Mouse (Mus musculus) layer of hippocampus, postnatal 10 days (tissue): ENCODE data around the gene Irgc1. TPM values are rescaled to one million over a fixed set of nuclear protein-coding genes. Genes with fewer than 3 reads are reported as not detected.
A peak's percentile ranks its signal among the peaks of the same experiment; 100 is the strongest.

ENCODE experiments used
- DNase-seq, 2 experiments: peaks; one replicate each; pipeline ENCODE4 v3.0.0; 2021; ENCODE audit warnings: low spot score in 2 of 2
- total RNA-seq, 2 experiments: library from RNA; stranded (reverse); gene quantifications; 2 replicates each; pipeline ENCODE4 v1.2.3; 2021

Gene Irgc1
- total RNA-seq, 2 experiments from 2014 or later = not detected

DNA sequence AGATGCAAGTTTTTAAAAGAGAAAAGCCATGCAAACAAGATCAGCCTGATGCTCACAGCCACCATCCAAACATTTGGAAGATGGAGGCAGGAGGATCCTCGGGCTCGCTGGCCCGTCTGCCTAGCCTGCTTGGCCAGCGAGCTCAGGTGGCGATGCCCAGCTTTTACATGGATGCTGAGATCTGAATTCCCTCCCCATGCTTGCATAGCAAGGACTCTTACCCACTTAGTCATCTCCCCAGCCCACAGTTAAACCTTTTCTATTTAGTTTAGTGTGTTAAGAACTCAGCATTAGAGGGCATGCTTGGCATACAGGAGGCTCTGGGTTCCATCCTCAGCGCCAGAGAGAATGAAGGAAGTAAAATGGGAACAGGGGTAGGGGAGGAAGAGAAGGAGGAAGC is 12.9 kb downstream of the Irgc1 start:
- no peak for DNase-seq

DNA sequence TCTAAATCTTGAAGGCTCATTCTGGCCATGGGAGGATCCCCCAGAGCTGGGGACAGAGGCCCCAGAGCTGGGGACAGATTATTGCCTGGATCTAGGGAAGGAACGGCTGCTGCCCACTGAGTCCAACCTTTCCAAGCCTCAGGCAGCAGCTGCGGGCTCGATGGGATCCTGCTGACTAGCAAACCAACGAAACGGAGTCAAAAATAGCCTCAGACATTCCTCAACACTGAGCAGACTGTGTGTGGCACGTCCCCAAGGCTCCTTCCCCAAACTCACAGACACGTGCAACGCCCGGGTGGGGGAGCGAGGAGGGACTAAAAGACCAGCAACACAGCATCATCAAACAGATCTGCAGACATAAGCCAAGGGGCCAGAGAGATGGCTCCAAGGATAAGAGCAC is 14.1 kb downstream of the Irgc1 start:
- DNase-seq = peak; percentile 22 to 39

DNA sequence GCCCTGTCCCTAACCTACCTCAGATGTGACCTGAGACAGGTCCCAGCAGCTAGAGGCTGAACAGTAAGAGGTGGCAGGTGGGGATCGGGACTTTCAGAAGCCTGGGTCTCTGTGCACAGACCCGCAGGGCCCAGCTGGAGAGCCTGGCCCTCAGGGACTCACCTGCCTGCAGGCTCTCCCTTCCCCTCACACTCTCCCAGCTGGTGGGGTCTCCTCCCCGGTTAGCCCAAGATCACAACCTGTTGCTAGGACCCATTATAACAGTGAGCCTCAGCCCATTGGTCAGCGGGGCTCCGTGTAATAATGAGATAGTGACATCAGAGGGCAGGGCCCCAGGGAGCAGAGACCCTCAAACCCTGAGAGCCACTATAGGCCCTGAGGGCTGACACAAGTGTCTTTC is 16.8 kb downstream of the Irgc1 start:
- DNase-seq = no peak

DNA sequence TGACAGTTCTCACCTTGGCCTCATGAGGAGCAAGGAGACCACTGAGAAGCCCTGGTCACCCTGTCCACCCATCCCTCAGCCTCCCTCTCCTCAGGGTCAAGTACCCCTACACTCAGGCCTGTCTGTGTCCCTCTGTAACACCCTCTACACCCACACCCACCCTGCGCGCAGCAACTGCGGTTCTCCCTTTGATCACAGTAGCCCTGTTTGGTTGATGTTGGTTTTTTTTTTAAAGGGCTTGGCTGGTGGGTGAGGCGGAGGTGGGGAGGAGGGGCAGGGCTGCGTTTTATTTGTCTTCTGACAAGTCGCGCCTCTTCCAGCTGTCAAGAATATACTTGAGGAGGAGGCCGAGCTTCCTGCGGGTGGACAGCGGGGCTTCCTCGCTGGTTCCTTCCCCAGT is 20.4 kb downstream of the Irgc1 start:
- DNase-seq = no peak

DNA sequence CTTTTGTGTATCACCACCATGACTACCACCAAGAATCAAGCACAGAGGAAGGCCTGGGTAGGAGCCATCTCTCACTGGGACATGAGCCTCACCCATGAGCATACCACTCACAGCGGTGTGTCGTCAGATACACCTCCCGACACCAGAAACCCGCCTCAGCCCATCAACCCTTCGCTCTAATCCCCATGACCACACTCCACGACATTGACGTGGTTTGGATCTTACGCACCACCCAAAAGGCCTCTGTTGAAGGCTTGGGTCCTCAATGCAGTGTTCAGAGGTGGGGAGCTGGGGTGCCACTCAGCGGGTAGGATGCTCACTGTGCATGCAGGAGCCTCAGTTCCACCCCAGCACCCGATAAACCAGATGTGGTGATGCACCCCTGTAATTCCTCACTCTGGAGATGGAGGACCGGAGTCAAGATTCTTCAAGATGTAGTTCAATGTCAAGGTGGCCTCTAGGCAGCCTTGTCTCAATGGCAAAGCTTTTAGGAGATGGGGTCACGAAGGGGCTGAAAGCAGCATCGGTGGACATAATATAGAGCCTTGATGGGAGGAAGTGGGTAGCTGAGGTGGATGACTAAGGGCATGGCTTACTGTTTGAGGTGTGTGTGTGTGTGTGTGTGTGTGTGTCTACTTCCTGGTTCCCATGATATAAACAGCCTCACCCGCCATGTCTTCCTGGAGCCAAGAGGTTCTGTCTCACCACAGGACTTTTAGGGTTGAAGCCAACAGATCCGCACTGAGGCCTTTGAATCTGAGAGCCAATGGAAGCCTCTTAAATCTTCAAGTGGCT is 21.3 kb downstream of the Irgc1 start:
- DNase-seq = no peak

DNA sequence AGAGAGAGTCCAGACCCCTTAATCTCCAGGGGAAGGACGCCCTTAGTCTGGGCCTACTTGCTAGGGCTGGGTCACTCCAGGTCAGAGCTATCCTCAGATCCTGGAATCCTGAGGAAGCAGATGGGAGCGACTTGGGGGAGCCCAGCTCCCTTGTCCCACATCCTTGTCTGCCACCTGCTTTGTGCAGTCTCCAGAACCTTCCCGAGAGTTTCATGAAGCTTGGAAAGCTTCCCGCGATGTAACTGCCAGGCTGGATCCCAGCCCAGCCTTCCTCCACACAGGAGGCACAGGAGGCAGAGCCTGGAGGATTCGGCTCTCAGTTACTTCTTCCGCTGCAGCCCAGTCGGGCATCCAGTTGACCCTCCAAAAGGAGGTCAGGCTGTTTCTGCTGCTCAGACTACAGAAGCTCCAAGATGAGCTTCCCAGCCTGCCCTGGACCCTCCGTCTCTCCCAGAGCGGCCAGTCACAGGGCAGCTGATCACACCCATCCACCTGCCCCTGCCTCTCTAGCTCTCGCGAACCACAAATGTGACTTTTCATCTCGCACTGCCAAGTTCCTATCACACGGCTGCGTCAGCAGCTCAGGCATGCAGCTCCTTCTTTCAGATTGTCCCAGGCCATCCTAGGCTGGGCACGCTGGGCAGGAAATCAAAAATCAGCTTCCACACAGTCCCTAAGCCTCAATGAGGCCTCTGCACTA is 22.5 kb downstream of the Irgc1 start:
- DNase-seq = peak; percentile 67 to 75

DNA sequence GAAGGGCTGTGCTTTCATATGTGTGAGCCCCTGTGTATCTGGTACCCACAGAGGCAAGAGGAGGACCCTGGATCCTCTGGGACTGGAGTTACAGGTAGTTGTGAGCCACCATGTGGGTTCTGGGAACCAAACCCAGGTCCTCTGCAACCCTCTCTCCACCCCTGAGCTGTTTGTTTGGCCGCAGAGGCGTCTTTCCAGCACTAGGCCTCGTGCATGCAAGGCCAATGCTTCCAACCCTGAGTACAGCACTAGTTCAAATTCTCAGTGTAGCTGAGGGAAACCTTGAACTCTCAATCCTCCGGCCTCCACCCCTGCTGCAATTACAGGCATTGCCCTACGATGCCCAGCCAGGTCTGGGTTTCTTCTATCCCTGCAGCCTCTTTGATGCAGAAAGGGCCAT is 23.4 kb downstream of the Irgc1 start:
- DNase-seq = no peak

DNA sequence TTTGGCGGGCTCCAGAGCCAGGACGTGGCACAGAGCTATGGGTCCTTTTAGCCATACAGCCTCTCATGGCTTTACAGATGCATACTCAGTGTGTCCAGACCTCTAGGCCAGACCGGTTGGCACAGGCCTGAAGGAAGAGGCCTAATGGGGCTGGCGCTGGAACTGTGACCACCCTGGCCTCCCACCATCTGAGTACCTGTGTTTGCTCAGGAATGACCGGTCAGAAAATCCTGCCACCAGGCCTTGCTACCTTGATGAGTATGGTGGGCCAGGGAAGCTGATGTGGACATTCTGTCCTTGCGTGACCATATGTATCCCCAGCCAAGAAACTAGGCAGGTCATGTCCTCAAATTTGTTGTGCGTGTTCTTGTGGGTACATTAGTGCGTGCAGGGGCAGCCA is 24.9 kb downstream of the Irgc1 start:
- no peak for DNase-seq

DNA sequence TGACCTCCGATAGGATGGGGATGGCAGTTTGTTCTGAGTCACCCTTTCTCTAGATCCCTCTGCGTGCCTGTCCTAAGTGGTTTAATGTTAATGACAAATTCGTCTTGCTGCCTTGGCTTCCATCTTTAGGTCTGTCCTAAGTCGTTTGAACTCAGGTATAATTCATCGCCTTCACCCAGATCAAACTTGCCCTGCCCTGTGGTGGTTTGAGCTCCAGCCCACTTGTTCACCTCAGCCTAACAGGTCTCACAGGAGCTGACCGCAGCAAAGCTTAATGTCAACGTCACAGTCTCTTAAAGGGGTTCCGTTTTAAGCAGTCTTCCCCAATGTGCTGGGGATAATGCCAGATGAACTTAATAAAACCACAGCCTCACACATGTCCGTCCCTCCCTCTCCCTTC is 26.2 kb downstream of the Irgc1 start:
- DNase-seq = no peak

DNA sequence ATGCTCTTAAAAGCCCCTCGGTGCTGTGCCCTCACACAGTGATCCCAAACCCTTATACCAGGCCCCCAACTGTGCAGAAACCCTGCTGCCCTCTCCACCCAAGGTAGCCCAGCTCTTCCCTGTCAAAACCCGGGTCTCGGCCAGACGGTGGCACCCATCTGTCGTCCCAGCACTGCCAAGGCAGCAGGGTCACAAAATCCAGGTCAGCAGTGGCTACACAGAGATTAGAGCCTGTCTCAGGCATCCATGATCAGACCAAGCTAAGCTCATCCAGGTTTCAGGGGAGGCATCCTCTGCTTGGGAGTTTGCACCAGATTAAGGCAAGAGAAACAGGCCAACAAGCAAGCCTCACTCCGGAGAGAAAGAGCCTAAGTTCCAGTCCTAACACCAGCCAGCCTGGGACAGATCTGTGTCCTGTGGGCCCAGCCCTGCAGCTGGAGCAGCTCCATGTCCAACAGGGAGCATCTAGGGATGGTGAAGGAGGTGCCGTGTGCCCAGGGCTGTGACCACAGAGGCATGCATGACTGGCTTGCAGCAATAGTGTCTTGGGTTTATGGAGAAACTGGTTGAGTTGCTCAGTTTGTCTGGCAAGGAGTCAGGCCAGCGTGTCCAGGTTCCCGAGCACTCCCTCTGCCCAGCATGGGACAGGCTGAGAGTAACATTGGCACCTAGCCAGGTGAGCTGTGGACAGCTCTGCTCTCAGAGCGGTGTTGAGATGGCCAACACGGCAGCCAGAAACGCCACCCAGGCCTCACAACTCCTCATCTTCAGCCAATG is 28.0 kb downstream of the Irgc1 start:
- DNase-seq = peak in 1 of 2 experiments; percentile 27

DNA sequence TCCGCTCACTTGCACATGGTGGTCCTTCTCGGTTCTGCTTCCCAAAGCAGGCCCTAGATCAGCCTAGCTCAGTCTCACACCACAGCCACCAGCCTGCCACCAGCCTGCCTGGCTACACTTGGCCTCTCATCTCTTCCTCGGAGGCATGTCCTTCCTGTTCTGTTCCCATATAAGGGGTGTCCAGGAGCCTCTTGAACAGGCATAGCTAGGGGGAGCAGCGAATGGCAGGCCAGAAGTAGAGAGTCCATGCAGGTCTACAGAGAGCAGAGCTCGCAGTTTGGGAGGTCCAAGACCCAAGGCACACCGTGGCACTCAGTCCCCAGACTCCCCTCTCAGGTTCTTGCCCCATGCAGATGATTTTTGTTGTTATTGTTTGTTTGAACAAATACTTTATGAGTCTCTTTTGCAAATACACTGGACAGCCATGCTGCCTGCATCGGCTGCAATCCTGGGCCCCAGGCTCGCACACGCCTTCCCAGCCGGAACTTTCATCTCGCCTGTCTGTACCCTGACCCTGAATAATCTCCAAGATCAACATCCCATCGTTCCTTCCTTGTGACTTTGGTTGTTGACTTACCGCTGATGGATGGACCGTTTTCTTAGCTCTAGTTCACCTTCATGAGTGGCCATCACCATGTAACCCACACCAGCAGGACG is 28.9 kb downstream of the Irgc1 start:
- no peak for DNase-seq

DNA sequence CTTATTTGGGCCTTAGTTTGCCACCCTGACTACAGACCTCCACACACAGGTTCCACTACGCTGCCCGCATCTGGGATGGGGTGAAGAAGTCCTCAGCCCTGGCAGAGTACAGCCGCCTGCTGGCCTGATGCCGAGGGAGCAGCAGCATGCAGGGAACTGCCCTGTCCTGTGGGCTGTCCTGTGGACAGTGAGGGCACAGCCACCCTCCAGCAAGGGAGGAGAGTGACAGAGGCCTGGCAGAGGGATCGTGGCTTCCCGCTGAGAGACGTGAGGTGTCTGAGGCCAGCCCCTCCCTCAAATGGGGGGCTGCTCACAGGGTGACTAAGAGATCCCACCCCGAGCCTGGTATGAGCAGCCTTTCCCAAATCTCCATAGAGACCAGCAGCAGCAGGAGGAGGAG is 29.8 kb downstream of the Irgc1 start:
- DNase-seq = no peak

DNA sequence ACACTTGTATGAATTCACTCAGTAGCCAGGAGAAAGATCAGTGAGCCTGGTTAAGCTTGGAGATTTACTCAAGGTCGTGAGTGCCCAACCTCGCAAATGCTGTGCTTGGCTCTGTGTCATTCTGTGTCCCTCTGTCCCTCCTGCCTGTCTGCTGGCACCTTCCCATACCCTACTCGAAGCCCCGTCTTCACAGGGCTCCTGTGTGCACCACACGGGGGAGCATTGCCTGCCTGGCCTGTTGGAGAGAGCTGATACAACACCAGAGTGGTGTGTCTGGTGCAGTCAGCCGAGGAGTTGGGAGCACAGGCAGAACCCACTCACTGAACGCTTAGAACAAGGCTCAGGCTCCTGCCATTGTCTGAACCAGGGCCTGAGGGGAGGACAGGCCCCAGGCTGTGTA is 30.4 kb downstream of the Irgc1 start:
- no peak for DNase-seq

DNA sequence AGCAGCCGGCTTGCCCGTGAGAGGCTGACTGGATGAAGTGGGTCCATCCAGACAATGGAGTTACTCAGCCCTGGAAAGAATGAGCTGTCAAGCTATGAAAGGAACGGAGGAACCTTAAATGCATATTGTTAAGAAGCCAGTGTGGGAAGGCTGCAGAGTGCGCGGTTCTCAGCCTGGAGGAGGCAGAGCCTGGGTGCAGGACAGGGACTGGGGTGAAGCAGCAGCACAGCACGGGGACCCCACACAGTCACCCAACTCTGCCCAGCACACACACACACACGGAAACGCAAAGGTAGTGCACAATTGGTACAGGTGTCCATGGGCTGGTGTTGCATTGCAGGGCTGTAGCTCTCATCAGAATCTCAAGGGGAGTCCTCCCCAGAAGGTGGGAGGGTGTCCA is 32.5 kb downstream of the Irgc1 start:
- no peak for DNase-seq

DNA sequence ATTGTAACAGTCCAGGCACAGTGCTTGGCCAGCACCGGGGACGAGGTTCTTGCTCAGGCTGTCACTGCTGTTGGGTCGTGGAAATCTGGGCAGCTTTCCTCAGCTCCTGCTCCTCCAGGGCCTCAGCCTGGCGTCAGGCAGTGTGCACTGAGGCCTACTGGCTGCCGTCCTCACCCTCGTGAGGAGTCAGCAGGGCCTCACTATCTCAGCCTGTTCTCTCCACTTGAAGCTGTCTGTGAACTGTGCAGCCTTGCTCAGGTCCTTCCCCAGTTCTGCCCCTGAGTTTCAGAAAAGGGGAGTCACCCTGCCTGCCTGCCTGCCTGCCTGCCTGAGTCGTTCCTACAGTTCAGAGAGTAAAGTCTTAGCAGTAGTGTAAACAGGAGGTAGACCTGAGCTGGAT is 36.8 kb downstream of the Irgc1 start:
- DNase-seq = no peak

DNA sequence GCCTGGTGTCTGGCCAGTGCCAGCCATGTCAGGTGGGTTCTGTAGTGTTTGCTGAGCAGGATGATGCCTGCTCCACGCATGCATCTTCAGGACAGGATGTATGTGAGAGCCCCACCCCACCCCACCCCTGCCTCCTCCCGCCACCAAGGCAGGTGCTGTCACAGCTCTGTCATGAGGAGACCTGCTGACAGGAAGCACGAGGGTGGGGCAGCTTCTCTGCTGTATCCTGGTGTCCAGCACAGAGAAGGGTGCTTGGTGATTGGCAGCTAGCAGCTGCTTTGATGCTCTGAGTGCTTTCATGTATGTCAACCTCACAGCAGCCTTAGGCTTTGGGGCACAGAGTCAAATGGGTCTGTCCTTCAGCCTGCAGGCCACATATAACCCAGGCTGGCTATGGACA is 38.5 kb downstream of the Irgc1 start:
- DNase-seq = no peak

DNA sequence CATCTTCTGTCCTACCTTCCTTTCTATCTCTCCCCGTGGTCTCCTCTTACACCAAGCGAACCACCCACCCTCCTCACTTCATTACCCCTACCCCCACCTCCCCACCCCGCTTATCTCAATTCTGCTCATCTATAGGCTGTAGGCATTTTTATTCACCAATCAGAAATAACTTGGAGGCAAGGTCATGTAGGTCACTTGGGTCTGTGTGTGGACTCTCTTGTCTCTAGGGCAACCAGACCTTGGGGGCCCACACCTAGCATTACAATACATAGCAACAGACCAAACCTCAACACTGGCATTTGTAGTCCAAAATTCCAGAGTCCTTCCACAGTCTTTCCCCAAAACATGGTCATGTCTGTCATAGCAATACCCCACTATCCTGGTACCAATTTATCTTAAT is 41.3 kb downstream of the Irgc1 start:
- DNase-seq = no peak

DNA sequence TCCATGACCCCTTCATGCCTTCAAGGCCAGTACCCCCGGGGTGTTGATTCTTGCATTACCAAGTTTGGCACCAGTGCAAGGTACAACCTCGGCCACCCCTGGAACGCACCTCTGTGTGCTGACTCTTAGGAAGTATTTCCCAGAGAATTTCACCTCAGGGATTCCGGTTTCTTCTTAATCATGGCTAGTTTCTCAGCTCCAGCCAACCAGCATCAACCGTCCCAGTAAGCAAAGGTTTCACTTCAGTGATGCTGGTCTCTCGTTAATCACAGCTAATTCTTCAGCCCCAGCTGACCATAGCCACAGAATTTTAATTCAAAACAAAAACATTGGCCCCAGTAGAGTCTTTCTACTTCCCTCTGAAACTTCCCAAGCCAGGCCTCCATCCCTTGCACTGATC is 42.0 kb downstream of the Irgc1 start:
- no peak for DNase-seq

DNA sequence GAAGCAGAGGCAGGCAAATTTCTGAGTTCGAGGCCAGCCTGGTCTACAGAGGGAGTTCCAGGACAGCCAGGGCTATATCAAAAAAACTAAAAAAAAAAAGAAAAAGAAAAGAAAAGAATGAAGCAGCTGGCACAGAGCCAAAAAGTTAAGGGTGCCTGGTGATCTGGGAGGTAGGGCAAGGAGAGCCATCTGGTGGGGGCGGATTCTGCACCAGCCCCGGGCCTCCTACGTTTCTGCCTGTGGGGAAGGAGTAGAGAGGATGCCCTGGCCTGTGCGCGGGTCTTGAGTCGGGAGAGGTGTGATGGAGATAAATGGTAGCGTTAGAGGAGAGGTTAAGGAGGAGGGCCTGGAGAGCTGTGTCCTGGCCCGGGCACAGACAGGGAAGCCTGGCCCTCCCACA is 43.9 kb downstream of the Irgc1 start:
- DNase-seq = no peak

DNA sequence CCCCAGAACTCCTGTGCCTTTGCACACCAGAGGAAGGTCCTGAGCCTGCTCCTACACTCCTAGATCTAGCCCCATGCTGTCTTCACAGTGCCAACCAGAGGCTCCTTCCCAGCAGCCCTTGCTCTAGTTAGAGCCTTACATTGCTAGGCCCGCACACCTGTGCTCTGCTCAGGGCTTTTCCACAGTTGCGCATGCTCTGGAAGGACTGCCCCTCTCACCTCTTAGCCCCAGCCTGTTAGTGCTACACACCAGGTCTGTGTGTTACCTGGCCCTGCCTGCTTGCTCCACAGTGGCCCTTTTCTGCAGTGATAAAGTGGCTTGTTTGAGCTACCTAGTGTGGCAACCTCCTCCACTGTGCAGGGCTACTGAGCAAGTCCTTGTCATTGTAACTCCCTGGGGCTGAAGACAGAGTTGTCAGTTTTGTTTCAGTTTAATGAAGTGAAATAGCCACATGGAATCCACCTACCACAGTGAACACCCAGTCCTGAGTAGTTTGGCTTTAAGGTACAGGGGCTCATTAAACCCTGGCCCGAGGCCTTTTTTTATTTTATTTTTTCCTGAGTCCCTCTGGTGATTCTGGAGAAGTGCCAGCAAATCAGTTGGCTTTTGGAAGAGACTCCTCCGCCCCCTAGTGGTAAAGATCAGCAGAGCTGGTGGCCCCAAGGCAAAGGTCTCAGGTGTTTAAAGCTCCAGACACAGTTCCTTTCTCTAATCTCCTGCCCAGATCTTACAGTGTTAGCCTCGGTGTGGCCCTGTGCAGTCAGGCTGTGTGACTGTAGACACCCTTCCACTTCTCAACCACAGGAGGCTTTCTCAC is 45.4 kb downstream of the Irgc1 start:
- DNase-seq = peak; percentile 61 to 73

DNA sequence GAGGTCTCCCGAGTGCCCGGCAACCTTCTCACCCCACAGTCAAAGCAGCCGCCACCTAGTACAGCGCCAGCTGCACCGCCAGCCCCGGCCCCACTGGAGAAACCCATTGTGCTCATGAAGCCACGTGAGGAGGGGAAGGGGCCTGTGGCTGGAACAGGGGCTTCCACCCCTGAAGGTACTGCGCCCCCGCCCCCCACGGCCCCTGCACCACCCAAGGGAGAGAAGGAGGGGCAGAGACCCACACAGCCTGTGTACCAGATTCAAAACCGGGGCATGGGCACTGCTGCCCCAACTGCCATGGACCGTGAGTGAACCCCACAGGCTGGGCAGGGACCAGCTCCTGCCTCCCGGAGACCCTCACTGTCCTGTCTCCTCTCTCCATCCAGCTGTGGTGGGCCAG is 46.4 kb downstream of the Irgc1 start:
- no peak for DNase-seq
